Mouse (Mus musculus) gastrocnemius, postnatal 14 days (tissue): ENCODE results near the gene Stoml1. TPM values are rescaled to one million over a fixed set of nuclear protein-coding genes. Genes with fewer than 3 reads are reported as not detected.
"Not testable (repeated sequence)": the region's sequence is repeated elsewhere in the genome, so short reads cannot be mapped to it uniquely, and the experiment has no call there.

Experiments used
- DNase-seq: peaks from one replicate; pipeline ENCODE4 v3.0.0; 2021; ENCODE audit warnings: mixed read lengths
- intact Hi-C: fragments of 180-260 bp; cut with DNase I; formaldehyde crosslinking; loops from one replicate; pipeline ENCODE4 v1.15.1; 2025; ENCODE audit warnings: low total_unique reads
- total RNA-seq, 2 experiments: library from RNA; stranded (reverse); gene quantifications; 2 replicates each; pipeline ENCODE4 v1.2.3; 2021

The Stoml1 gene
- total RNA-seq, 2 experiments from 2014 or later: 7.0 to 8.7 TPM

GRCm38 (mm10) chr9:58268384-58269313 lies 15.7 kb downstream of the Stoml1 start:
- intact Hi-C loops: no loop called here
- DNase-seq: peak; percentile 42

GRCm38 (mm10) chr9:58270081-58270480 lies 17.1 kb downstream of the Stoml1 start:
- no peak for DNase-seq
- intact Hi-C loops: loop anchor here (5.0 kb wide), 1 partner anchor 43 kb away; no protein-coding TSS in a partner anchor

GRCm38 (mm10) chr9:58271109-58271508 lies 18.1 kb downstream of the Stoml1 start:
- intact Hi-C loops: loop anchor here (5.0 kb wide), 1 partner anchor 44 kb away; no protein-coding TSS in a partner anchor
- no peak for DNase-seq

GRCm38 (mm10) chr9:58271551-58271950 lies 18.6 kb downstream of the Stoml1 start:
- not testable (repeated sequence) for DNase-seq
- intact Hi-C loops: loop anchor here (5.0 kb wide), 1 partner anchor 44 kb away; no protein-coding TSS in a partner anchor

- intact Hi-C loops: loop anchor here (5.0 kb wide), 1 partner anchor 45 kb away; no protein-coding TSS in a partner anchor
- DNase-seq: no peak
Observed at GRCm38 (mm10) chr9:58272068-58272541, 19.1 kb downstream of the Stoml1 start.

- intact Hi-C loops: loop anchor here (5.0 kb wide), 1 partner anchor 46 kb away; no protein-coding TSS in a partner anchor
- DNase-seq: no peak
Observed at GRCm38 (mm10) chr9:58272855-58273254, 19.9 kb downstream of the Stoml1 start.

- DNase-seq: no peak
- intact Hi-C loops: loop anchor here (5.0 kb wide), 1 partner anchor 47 kb away; no protein-coding TSS in a partner anchor
Observed at GRCm38 (mm10) chr9:58274101-58274604, 21.2 kb downstream of the Stoml1 start.

GRCm38 (mm10) chr9:58274626-58275025 lies 21.7 kb downstream of the Stoml1 start:
- DNase-seq: no peak
- intact Hi-C loops: loop anchor here (5.0 kb wide), 1 partner anchor 47 kb away; no protein-coding TSS in a partner anchor

- DNase-seq: peak; percentile 45
- intact Hi-C loops: no loop called here
Observed at GRCm38 (mm10) chr9:58275115-58275774, 22.3 kb downstream of the Stoml1 start.

- intact Hi-C loops: no loop called here
- DNase-seq: no peak
Observed at GRCm38 (mm10) chr9:58275797-58276196, 22.8 kb downstream of the Stoml1 start.

GRCm38 (mm10) chr9:58276346-58276745 lies 23.4 kb downstream of the Stoml1 start:
- DNase-seq: no peak
- intact Hi-C loops: no loop called here

GRCm38 (mm10) chr9:58278313-58278712 lies 25.3 kb downstream of the Stoml1 start:
- no peak for DNase-seq
- intact Hi-C loops: no loop called here

GRCm38 (mm10) chr9:58278821-58279723 lies 26.1 kb downstream of the Stoml1 start:
- DNase-seq: no peak

GRCm38 (mm10) chr9:58279780-58280179 lies 26.8 kb downstream of the Stoml1 start:
- intact Hi-C loops: loop anchor here (5.0 kb wide), 1 partner anchor 37 kb away; no protein-coding TSS in a partner anchor
- DNase-seq: no peak

More at GRCm38 (mm10) chr9:58278821-58279723, 26.1 kb downstream of the Stoml1 start:
- intact Hi-C loops: no loop called here

GRCm38 (mm10) chr9:58280259-58281109 lies 27.5 kb downstream of the Stoml1 start:
- DNase-seq: peak; percentile 52
- intact Hi-C loops: loop anchor here (5.0 kb wide), 1 partner anchor 38 kb away; no protein-coding TSS in a partner anchor

- intact Hi-C loops: loop anchor here (5.0 kb wide), 1 partner anchor 39 kb away; no protein-coding TSS in a partner anchor
Observed at GRCm38 (mm10) chr9:58281597-58281996, 28.6 kb downstream of the Stoml1 start.

GRCm38 (mm10) chr9:58283431-58283830 lies 30.5 kb downstream of the Stoml1 start:
- DNase-seq: no peak
- intact Hi-C loops: loop anchor here (5.0 kb wide), 1 partner anchor 41 kb away; no protein-coding TSS in a partner anchor

More at GRCm38 (mm10) chr9:58281597-58281996, 28.6 kb downstream of the Stoml1 start:
- no peak for DNase-seq
